Comparison of ENCODE assay signal across 8 mouse cellular contexts in the genomic region with DNA sequence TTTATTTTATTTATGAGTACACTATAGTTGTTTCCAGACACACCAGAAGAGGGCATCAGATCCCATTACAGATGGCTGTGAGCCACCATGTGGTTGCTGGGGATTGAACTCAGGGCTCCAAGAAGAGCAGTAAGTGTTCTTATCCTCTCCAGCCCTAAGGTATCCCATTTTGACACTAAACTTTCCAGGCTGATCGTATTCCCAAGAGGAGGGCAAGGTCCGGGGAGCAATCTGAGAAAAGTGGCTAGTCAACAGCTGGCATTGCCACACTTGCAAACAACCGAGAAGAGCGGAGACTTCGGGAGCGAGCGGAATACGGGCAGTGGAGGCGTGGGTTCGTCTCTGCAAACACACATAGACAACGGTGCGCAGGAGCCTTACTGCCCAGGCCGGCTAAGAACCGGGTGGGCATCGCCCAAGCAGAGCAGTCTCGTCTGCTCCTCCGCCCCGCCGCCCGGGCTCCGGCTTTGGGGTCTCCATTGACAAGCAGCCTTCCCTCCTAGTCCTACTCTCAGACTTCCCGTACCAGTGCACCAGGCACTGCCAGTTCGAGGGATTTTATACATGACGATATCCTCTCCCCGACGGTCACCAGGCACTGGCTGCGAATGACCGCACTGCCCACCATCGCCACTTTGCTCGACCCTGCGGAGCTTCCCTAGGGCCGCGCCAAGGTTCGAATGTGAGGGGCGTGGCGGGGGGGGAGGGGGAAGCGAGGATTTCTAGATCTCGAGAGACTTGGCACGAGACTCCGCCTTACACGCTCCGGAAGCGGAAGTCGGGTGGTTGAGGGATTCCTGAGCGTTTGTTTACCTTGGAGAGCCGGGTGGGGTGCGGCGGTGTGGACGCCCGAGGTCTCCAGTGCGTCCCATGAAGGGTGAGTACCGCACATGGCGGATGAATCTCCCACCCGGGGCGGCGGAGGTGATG. TPM values are rescaled to one million over a fixed set of nuclear protein-coding genes. Genes with fewer than 3 reads are reported as not detected.
DNase-seq lines count a peak whose midpoint lies in the region; ATAC-seq and TF ChIP-seq lines count a peak whose summit lies in the region.

Gene Ramac (plus strand): TSS at position 746 of the 930 bp plus-strand sequence.

- TF ChIP-seq EP300 in MEL (IDR thresholded peaks at IDR 0.05; ENCODE audit: low read depth in 1 of 2, low read length in 2 of 2): peak in 1 of 2 experiments; percentile 9; a peak in 1 of 4 replicates

- H3K4me3 ChIP-seq in MEL (ENCODE audit: control insufficient read depth in 1 of 2, insufficient read depth in 1 of 2, low read depth in 2 of 2, low read length in 2 of 2): peak within 1 kb of the TSS; percentile 64 to 85
- H3K4me3 ChIP-seq in cerebellum, adult 2 months (replicated peaks; ENCODE audit: insufficient read depth, low read depth, low read length): peak within 1 kb of the TSS; percentile 96
- peak within 1 kb of the TSS; percentile 90 for H3K4me3 ChIP-seq in forebrain, postnatal 0 days (ENCODE audit: low read depth, low read length)
- H3K4me3 ChIP-seq in lung, embryonic 16.5 days (ENCODE audit: low read length): peak within 1 kb of the TSS; percentile 99

- peak within 1 kb of the TSS; percentile 79 for H3K9ac ChIP-seq in MEL (ENCODE audit: control insufficient read depth, low read depth, low read length, poor library complexity, severe bottlenecking)
- H3K9ac ChIP-seq in forebrain, postnatal 0 days: peak within 1 kb of the TSS; percentile 90
- peak within 1 kb of the TSS; percentile 83 for H3K9ac ChIP-seq in lung, embryonic 16.5 days (ENCODE audit: low read length)

- WGBS in cerebellum, adult 2 months: under 1% methylated on average over 56 of the region's 56 CpGs
- WGBS in forebrain, postnatal 0 days: 2% methylated on average over 56 of the region's 56 CpGs
- 0% methylated on average over 55 of the region's 56 CpGs for WGBS in lung, embryonic 16.5 days

- peaks cover 30% of the 10 kb centered on the region for H3K79me2 ChIP-seq in MEL (ENCODE audit: control insufficient read depth, insufficient read depth, low read length, poor library complexity)

- DNase-seq in MEL (ENCODE audit: low read depth, low spot score): peak; percentile 97
- peak; percentile 81 to 84 for DNase-seq in cerebellum, adult 2 months
- DNase-seq in forebrain, postnatal 0 days: peak; percentile 97
- DNase-seq in heart, postnatal 4 days: peak; percentile 93
- DNase-seq in layer of hippocampus, adult 8-10 months (ENCODE audit: low spot score in 2 of 2): peak; percentile 76 to 81
- peak; percentile 62 for DNase-seq in ovary, postnatal 10 days (ENCODE audit: low spot score)
- peak; percentile 79 to 83 for DNase-seq in thymus, postnatal 10 days (ENCODE audit: low spot score in 2 of 2)

- no peaks in the 10 kb centered on the region for H3K27me3 ChIP-seq in MEL (ENCODE audit: control insufficient read depth in 1 of 2, insufficient read depth in 2 of 2, low read length in 2 of 2)
- H3K27me3 ChIP-seq in cerebellum, adult 2 months (ENCODE audit: control insufficient read depth, insufficient read depth, low read length): no peaks in the 10 kb centered on the region
- no peaks in the 10 kb centered on the region for H3K27me3 ChIP-seq in forebrain, postnatal 0 days (ENCODE audit: insufficient read depth, low read length)
- no peaks in the 10 kb centered on the region for H3K27me3 ChIP-seq in lung, embryonic 16.5 days (ENCODE audit: control insufficient read depth, insufficient read depth, low read depth, low read length)

- TF ChIP-seq CTCF in MEL (IDR thresholded peaks at IDR 0.05 in 2 of 3, conservative IDR thresholded peaks at IDR 0.05 in 1 of 3; ENCODE audit: control insufficient read depth in 1 of 3, insufficient read depth in 1 of 3, low read depth in 2 of 3, low read length in 3 of 3, poor library complexity in 1 of 3, severe bottlenecking in 1 of 3): peak; percentile 31 to 62 (median 33); a peak in 5 of 6 replicates
- TF ChIP-seq CTCF in cerebellum, adult 2 months (IDR thresholded peaks at IDR 0.05; ENCODE audit: borderline replicate concordance, insufficient read depth, low read depth, low read length): 0 out of 2 replicates have a peak, but pooled peaks have one; percentile 6
- TF ChIP-seq CTCF in forebrain, postnatal 0 days (IDR thresholded peaks at IDR 0.05; ENCODE audit: low read depth): peak; percentile 60

- no peaks in the 10 kb centered on the region for H3K9me3 ChIP-seq in MEL (replicated peaks; ENCODE audit: insufficient read depth, low read length)
- H3K9me3 ChIP-seq in forebrain, postnatal 0 days (ENCODE audit: low read length): no peaks in the 10 kb centered on the region
- no peaks in the 10 kb centered on the region for H3K9me3 ChIP-seq in lung, embryonic 16.5 days (ENCODE audit: control insufficient read depth, low read length)

- TF ChIP-seq POLR2A in MEL (IDR thresholded peaks at IDR 0.05; ENCODE audit: control insufficient read depth in 1 of 2, insufficient read depth in 1 of 2, low read depth in 1 of 2, low read length in 2 of 2, poor library complexity in 1 of 2): peak; percentile 41 to 87; a peak in 3 of 4 replicates
- TF ChIP-seq POLR2A in cerebellum, adult 2 months (IDR thresholded peaks at IDR 0.05; ENCODE audit: borderline replicate concordance, insufficient read depth, low read length): peak; percentile 50; the same call in 1 of the 2 replicates

- peaks cover 6 to 8% of the 10 kb centered on the region in 2 experiments; a peak in 2 of 4 replicates for H3K4me1 ChIP-seq in MEL (ENCODE audit: control insufficient read depth in 1 of 2, insufficient read depth in 2 of 2, low read length in 2 of 2)
- H3K4me1 ChIP-seq in cerebellum, adult 2 months (ENCODE audit: control insufficient read depth, insufficient read depth, low read length): no peaks in the 10 kb centered on the region
- peaks cover 3% of the 10 kb centered on the region; the same call in 1 of the 2 replicates for H3K4me1 ChIP-seq in forebrain, postnatal 0 days (ENCODE audit: insufficient read depth)
- H3K4me1 ChIP-seq in lung, embryonic 16.5 days (replicated peaks; ENCODE audit: control insufficient read depth, insufficient read depth, low read length): peaks cover 7% of the 10 kb centered on the region

- TF ChIP-seq RAD21 in MEL (IDR thresholded peaks at IDR 0.05; ENCODE audit: low read depth, low read length): peak; percentile 26; the same call in 1 of the 2 replicates

- H3K4me2 ChIP-seq in forebrain, postnatal 0 days (ENCODE audit: low read depth): peak within 1 kb of the TSS; percentile 90
- H3K4me2 ChIP-seq in lung, embryonic 16.5 days (ENCODE audit: low read depth, low read length): peak within 1 kb of the TSS; percentile 90

- peaks cover 0 to 17% of the 10 kb centered on the region in 2 experiments; a peak in 3 of 4 replicates for H3K36me3 ChIP-seq in MEL (ENCODE audit: control insufficient read depth in 1 of 2, insufficient read depth in 2 of 2, low read length in 2 of 2)
- no peaks in the 10 kb centered on the region for H3K36me3 ChIP-seq in forebrain, postnatal 0 days (ENCODE audit: insufficient read depth)
- no peaks in the 10 kb centered on the region for H3K36me3 ChIP-seq in lung, embryonic 16.5 days (ENCODE audit: control insufficient read depth, insufficient read depth, low read length)

- peak within 1 kb of the TSS; percentile 36 for H3K27ac ChIP-seq in MEL (ENCODE audit: control insufficient read depth, low read depth, low read length)
- H3K27ac ChIP-seq in cerebellum, adult 2 months (ENCODE audit: insufficient read depth, low read length): 0 out of 2 replicates have a peak within 1 kb of the TSS, but pooled peaks have one; percentile 9
- peak within 1 kb of the TSS; percentile 84 for H3K27ac ChIP-seq in forebrain, postnatal 0 days (ENCODE audit: low read depth, low read length)
- peak within 1 kb of the TSS; percentile 89 for H3K27ac ChIP-seq in lung, embryonic 16.5 days (ENCODE audit: low read length)

- peak; percentile 97 for ATAC-seq in forebrain, postnatal 0 days
- peak; percentile 97 for ATAC-seq in lung, embryonic 16.5 days (ENCODE audit: low read depth)

TF ChIP-seq in MEL, 35 proteins besides CTCF, POLR2A, EP300 and RAD21 (continues in another document):
- TF ChIP-seq SIN3A (IDR thresholded peaks at IDR 0.05; ENCODE audit: low read length) (peak; percentile 93), JUND (IDR thresholded peaks at IDR 0.05; ENCODE audit: low read depth, low read length) (no peak), MEF2A (IDR thresholded peaks at IDR 0.05; ENCODE audit: extremely low read depth, insufficient replicate concordance, low read depth, low read length, poor library complexity, severe bottlenecking) (0 out of 2 replicates have a peak, but pooled peaks have one; percentile 7), E2F4 (IDR thresholded peaks at IDR 0.05; ENCODE audit: borderline replicate concordance, low read depth, low read length) (no peak), GABPA (IDR thresholded peaks at IDR 0.05; ENCODE audit: low read depth, low read length) (no peak), MAX (IDR thresholded peaks at IDR 0.05; ENCODE audit: low read length) (no peak; the same call in 1 of the 2 replicates), RCOR1 (IDR thresholded peaks at IDR 0.05; ENCODE audit: low read depth, low read length) (no peak), CHD1 (IDR thresholded peaks at IDR 0.05; ENCODE audit: low read depth, low read length) (0 out of 2 replicates have a peak, but pooled peaks have one; percentile 6), TCF12 (IDR thresholded peaks at IDR 0.05; ENCODE audit: low read depth, low read length) (peak; percentile 68; the same call in 1 of the 2 replicates), GATA1 (IDR thresholded peaks at IDR 0.05; ENCODE audit: low read depth, low read length) (no peak), ZC3H11A (IDR thresholded peaks at IDR 0.05; ENCODE audit: low read depth, low read length) (0 out of 2 replicates have a peak, but pooled peaks have one; percentile 7), NELFE (IDR thresholded peaks at IDR 0.05; ENCODE audit: low read depth, low read length) (peak; percentile 84), KAT2A (conservative IDR thresholded peaks at IDR 0.05; ENCODE audit: low read depth, low read length) (peak; percentile 70), MAFK (IDR thresholded peaks at IDR 0.05; ENCODE audit: borderline replicate concordance, low read depth, low read length) (no peak), ZMIZ1 (IDR thresholded peaks at IDR 0.05; ENCODE audit: low read depth, low read length) (peak; percentile 66; the same call in 1 of the 2 replicates)

RNA-seq across cellular contexts. Expression of gene Ramac, which starts in this region (rescaled TPM):
- total RNA-seq in MEL (2012; rRNA removed): 44.0 and 49.0 TPM in 2 replicates
- 10 to 100 TPM in 1 of 2 experiments, not detected in 1; 33.9 TPM for polyA plus RNA-seq in MEL (2012; ENCODE audit: insufficient read depth in 1 of 2, insufficient read length in 2 of 2, low read depth in 1 of 2, low replicate concordance in 2 of 2, missing spikeins in 1 of 2)
- 71.0 and 77.7 TPM in 2 replicates for polyA plus RNA-seq in cerebellum, adult 2 months (2012; rRNA removed)
- 105 and 125 TPM in 2 replicates for total RNA-seq in forebrain, postnatal 0 days (2014; rRNA removed)
- polyA plus RNA-seq in forebrain, postnatal 0 days (2015; fragmentation: Nextera tagmentation; extraction: Ambion mirVana): 186 and 200 TPM in 2 replicates
- total RNA-seq in heart, postnatal 4 days (2021): 10 to 100 TPM; 28.6 to 32.2 TPM
- 10 to 100 TPM; 69.5 to 77.5 (median 73.7) TPM for total RNA-seq in layer of hippocampus, adult 8-10 months (2022)
- polyA plus RNA-seq in lung, embryonic 16.5 days (2015; fragmentation: Nextera tagmentation; extraction: Ambion mirVana): 136 and 139 TPM in 2 replicates

Comparison
In these comparisons a context has a peak if more than half of its experiments do, and no peak if none do; other contexts are left out.
1. Peak in every context shown above with its lines: DNase-seq, ATAC-seq, H3K4me3 ChIP-seq and H3K27ac ChIP-seq.
2. H3K27ac ChIP-seq: peak in every context shown above with its lines; median percentile 89 in lung, embryonic 16.5 days; 84 in forebrain, postnatal 0 days; 36 in MEL; 9 in cerebellum, adult 2 months.
3. CTCF ChIP-seq: peak in every context shown above with its lines; median percentile 60 in forebrain, postnatal 0 days; 33 in MEL; 6 in cerebellum, adult 2 months.